Mouse (Mus musculus): ENCODE data around the gene Ints2.
A peak's percentile ranks its signal among the peaks of the same experiment; 100 is the strongest.
"Not testable (repeated sequence)": the region's sequence is repeated elsewhere in the genome, so short reads cannot be mapped to it uniquely, and the experiment has no call there.

The Ints2 gene

DNA sequence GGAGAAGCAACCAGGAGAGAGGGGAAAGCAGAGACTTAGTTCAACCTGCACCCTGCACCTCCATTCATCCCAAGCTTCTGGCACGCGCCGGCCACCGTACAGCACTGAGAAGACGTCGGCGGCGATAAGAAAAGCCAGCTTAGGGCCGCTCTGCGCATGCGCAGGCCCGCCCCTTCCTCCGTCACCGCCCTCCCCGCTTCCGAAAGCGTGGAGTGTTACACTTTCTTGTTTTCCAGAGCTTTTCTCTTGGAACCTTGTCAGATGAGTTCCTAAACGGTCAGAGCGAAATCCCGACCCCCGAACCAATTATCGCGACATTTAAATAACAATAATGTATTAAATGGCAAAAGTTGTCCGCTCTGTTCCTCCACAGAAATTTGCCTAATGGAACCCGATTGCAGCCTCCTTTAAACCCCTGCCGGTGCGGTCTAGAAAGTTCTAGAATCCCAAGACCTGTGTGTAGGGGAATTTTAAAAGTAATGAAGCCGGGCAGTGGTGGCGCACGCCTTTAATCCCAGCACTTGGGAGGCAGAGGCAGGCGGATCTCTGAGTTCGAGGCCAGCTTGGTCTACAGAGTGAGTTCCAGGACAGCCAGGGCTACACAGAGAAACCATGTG is at the start of gene Ints2:
TSS of gene Ints2 (minus strand) at position 116 of the 617 bp plus-strand sequence.
- DNase-seq = peak; percentile 97

DNA sequence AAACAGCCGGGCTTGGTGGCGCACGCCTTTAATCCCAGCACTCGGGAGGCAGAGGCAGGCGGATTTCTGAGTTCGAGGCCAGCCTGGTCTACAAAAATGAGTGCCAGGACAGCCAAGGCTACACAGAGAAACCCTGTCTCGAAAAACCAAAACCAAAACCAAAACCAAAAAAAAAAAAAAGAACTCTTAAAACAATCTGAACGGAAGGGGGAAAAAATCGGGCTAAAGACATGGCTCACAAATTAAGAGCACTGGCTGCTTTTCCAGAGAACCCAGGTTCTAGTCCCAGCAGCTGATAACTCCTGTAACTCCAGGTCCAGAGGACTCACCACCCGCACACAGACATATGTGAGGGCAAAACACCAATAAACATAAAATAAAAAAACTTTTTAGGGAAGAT is 34.8 kb upstream of the Ints2 start:
- DNase-seq = not testable (repeated sequence)

DNA sequence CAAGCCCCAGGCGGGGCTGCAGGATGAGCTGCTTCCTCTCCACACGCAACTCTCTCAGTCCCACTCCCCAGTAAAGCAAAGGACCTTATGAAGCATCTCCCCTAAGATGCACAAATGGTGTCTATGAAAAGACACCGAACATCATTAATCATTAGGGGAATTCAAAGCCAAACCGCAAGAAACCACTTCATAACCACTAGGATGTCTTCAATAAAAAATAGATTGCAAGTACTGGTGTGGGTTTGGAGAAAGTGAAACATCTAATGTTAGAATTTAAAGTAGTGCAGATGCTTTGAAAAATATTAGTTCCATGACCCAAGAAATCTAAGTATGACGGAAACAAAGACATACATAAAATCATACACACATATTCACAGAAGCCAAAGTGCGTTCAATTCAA is 34.3 kb upstream of the Ints2 start:
- no peak for DNase-seq

DNA sequence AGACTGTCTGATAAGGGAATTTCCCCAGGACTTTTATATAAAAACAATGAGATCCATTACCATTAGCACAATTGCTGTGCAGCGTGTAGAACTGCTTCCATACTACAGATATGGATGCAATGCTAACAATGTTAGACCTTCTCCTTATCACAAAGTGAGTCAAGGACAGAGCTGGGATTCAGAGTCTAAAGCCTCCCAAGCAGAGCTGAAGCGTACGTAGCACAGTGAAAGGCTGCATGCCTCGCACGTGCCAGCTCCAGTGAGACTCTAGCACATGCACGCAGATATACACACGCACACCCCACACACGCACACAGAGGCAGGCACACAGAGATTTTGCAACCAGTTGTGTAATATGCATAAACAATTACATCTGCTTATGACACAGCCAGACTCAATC is 28.4 kb upstream of the Ints2 start:
- DNase-seq = no peak

DNA sequence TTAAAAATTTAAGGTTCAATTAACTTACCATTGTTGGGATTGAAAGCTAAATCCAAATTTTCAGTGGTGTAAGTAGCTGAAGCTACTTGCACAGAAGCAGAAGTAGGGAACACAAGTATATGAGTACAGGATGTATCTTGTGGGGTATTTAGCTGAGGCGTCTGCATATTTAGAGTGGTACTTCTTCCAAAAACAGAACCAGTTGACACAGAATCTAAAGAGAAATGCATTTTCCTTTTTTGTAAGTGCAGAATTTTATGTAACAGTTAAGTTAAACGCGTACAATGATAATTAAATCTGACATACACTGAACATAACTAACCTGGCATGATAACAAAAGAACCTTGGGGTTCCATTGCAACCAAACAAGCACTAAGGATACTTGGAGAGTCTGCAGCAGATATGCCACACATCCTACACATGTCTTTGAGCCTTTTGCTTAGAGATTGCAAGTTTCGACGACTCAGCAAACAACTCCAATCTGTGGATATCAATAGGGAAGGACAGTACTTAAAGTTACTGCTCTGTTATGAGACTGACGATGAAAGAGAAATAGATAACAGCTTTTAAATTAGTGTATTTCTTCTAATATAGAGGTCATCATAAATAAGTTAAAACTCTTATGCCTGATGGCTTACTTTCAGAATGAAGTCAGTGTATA is 21.2 kb upstream of the Ints2 start:
- no peak for DNase-seq

DNA sequence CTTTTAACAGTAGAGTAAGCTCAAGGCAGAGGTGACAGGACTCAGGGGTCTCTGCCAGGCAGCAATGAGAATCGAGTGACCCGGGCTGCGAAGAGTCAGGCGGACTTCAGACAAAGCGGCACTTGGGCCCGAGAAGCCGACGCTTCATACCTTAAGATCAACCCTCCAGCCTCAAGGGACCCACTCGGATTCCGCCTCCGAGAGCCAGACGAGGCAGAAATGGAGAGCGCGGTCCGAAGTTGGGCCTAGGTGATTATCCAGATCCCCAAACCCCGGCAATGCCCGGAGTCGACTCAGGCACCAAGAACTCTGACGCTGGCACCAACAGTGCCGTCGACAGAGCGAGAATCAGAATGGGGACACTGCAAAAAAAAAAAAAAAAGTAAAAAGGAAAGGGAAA is 321 bp downstream of the Ints2 start:
- no peak for DNase-seq

DNA sequence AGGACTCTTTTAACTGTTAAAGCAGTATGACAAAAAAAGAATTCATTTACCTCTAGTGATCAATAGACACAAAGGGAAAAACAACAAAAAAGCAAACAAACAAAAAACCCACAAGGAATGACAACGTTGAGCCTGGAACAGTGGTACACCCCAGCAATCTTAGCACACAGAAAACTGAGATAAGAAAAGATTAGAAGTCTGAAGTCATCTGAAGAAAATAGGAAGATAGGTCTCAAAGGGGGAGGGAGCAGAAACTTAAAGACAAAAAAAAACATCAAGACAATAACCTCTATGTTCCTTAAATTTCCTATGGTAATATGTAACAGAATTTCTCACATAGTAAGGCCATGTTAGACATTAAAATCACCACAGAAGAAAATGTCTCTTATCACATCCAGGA is 4.0 kb downstream of the Ints2 start:
- no peak for DNase-seq

DNA sequence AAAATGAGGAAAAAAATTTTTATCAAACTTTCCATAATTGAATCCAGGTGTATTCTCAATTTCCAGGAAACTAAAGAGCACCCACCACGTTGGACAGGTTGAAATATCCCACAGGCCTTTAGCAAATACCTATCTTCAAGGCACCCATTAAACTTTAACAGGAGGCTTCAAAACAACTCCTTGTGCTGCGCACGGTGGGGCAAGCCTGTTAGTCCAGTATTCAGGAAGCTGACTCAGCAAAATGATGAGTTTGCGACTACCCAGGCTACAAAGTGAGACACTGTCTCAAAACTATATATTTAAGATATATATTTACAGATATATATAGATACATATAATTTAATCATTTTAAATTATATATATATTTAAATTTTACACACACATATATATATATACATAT is 24.9 kb downstream of the Ints2 start:
- no peak for DNase-seq

DNA sequence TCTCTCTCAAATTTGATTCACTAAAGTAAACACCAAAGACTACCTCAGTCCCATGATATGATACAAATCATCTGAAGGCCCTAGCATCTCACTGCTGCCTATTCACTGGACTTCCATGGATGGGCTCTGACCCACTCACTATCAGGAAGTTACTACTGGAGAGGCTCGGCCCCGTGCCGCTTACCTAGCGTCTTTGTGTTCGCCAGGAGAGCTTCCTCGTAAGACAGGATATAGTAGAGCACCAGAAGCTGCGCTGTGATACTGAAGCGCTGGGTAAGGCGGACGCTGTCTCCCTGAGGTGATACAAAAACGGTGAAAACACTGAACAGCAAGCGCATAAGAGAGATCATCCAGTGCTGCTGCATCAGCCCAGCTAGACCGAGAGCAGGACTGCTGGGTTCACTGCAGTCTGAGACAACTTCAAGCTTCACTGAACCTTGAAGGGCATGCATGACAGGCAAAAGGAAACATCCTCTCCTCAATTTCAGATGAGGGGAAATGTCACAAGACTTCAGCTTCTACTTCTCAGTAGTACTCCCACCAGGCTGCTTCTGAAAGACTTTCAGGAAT is 25.5 kb downstream of the Ints2 start:
- DNase-seq = no peak

DNA sequence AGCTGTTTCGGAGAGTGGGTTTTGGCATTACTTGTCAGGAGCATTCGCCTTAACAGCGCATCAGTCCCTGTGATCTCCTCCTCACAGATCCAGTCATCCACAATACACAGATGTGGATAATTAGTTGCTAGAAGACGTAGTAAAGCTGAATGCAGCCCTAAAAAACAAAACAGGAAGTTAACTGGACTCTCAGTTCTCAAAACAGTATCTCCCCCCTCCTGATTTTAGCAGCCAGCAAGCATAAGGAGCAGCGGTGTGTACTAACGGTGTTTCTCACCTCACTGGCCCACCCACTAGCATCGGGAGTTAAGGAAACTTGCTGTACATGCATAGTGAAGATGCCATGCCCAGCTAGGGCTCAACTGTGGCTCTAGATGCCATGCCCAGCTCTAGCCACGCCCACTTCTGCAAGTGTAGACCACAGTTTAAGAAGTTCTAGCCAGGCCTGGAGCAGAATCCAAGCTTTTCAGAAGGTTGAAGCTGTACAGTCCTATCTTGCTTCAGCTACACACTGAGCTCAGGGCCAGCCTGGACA is 30.7 kb downstream of the Ints2 start:
- DNase-seq = no peak

DNA sequence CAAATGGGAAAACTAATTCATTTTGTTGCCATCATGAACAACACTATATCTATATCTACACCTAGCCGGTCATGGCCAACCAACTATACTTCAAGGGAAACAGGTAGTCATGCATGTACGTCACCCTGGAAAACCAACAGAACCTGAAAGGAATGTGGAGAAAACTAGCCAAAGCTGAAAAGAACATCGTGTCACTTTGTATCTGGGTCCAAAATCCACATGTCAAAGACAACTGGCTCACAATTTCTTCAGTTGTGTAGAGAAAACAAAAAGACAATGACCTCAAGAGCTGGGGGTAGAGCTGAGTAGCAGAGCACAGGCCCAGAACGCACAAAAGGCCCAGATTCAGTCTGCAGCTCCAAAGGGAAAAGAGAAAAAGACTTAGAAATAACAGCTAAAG is 31.6 kb downstream of the Ints2 start:
- no peak for DNase-seq

DNA sequence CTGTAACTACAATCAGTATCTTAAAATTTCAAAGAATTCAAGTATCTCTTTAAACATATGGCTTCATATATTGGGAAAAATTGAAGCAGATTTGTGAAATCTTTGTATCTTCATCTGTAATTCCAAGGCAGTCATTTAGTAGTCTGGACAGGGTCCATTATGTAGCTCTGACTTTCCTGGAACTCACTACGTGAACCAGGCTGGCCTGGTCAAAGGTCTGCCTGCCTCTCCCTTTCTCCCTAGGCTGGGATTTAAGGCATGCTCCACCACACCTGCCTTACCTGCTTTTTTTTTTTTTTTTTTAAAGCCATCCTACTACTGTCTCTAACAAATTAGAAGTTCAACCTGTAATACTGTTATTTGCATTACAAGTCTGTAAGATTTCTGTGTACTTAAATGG is 45.6 kb downstream of the Ints2 start:
- DNase-seq = no peak

DNA sequence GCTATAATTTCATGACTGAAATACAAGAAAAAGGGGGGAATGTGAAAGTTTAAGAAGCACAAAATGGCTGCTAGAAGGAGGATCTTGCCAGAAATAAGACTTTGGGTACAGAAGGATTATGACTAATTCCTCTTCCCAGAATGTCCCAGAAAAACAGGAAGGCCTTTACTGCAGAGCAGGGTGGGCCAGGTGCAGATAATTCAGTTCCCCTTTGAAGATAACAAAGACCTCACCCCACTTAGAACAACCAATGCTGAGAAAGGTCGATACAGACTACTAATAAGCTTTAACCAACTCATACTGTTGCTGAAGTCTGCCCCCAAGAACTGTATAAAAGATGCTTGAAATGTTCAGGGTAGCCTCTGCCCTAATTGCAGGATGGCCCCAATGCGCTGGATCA is 48.3 kb downstream of the Ints2 start:
- no peak for DNase-seq

DNA sequence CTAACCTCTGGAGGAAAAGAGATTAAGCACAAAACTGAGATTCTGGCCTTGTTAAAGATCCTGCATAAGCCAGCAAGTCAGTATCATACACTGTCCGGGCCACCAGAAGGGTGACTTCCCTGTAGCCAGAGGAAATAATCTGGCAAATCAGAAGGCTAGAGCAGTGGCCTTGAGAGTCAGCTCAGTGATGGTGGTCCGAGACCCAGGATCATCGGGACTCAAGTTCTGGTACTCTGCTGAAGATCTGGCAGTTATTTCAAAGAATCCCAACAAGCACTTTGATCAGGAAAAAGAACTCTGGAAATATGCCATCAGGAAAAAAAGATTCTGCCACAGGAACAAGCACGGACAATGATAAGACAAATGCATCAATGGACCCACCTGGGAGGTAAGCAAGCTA is 51.5 kb downstream of the Ints2 start:
- no peak for DNase-seq

DNA sequence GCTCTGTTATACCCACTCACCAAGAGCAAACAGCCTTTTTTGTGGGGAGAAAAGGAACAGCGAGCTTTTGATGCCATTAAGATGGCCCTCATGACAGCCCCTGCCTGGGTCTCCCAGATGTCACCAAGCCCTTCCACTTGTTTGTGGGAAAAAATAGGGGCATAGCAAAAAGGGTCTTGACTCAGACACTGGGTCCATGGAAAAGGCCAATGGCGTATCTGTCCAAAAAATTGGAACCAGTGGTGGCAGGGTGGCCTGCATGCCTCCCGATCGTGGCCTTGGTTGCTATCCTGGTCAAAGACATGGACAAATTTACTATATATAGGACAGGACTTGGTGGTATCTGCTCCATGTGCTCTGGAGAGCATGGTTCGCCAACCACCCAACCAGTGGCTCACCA is 52.3 kb downstream of the Ints2 start:
- DNase-seq = no peak

DNA sequence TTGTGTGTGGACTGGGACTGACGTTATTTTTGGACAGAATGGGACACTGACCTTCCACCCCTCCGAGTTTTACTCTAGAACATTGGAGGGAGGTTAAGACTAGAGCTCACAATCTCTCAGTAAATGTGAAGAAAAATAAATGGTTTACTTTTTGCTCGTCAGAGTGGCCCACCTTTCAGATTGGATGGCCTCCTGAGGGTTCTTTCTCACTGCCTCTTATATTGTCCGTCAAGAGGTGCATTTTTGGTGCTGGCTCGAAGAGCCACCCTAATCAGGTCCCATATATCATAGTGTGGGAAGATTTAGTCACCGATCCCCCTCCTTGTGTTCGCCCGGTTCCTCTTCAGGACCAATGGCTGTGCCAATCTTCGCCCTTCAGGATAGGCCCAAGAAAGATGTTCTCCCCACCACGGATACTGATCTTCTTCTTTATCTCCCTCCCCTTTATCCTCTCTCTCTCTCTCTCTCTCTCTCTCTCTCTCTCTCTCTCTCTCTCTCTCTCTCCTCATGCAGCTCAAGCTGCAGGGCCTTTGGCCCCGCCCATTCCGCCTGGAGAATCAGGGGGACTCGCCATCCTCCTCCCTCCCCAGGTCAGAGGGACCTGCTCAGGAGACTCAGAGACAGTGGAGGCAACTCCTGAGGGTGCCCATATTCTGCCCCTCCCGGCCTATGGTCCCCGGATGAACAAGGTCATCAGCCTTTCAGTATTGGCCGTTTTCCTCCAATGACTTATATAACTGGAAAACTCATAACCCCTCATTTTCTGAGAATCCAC is 55.3 kb downstream of the Ints2 start:
- DNase-seq = peak; percentile 36

DNA sequence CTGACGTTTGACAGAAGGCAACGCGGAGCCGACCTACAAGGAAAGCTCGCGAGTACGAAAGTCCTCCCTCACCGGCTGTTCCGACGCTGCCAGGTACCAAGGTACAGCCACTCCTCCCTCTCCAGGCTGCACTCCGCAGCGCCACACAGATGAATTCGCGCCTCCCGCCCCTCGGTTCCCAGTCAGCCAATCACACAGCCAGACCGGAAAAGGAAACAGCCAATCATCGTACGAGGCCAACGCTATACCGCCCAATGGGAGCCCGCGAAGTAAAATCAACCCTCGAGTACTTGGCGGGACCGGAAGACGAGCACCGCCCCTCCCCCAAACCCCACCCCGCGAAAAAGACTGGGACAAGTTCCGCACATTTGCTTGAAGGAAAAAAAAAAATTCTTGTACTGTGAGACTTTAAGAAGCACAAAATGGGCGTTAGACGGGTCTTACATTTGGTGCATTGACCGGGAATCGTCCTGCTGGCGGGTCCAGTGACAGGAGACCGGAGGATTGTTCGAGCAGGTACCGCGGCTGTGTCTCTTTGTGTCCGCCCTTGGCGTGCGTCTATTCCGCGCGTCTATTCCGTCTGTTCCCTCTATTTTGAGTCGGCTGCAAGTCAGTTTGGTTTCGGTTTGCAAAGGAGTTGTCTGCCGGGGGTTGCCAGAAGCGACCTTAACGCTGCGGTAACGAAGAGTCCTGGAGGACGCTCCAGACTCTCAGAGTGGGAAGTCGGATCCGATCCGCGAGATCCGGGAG is 56.2 kb downstream of the Ints2 start, which contains the start of gene Brip1:
TSS of gene Brip1 (minus strand) at position 157 of the 750 bp plus-strand sequence.
- DNase-seq = peak; percentile 95

DNA sequence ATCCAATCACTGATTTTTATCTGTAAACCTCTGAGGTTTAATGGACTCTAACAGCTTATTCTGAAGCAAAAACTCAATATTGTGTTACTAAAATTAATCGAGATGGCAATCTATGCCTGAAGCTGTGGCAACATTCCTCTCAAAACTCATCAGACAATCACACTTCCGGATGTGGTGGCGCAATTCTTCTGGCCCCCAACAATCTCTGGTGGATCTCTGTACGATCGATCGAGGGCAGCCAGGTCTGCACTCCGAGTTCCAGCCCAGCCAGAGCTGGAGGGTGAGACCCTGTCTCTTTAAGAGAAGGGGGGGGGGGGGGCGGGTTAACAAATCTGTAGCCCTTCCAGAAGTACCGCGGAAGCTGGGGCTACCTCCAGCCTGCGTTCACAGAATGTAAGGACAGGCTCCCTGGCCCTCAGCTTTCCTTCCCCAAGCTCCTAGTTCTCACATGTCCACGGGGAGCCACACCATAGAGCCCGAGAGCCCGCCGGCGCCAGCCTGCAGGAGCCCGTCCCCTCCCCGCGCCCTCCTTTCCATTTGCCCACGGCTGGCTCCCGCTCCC is 56.8 kb downstream of the Ints2 start:
- DNase-seq = no peak

DNA sequence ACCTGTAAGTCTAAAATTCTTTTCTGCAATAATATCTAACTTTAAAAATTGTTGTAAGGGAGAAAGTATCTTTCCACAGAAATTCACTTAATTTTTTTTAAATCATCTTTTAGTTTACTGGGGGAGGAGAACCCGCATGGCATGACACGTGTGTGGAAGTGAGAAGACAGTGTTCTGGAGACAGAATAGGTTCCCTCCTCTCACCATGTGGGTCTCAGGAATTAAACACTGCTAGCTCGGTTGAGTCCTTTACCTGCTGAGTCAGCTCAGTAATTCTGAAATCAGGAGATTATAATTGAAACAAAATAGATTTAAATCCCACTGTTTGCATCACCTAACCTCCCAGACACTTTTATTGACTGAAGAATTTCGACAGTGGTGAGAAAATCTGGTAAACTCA is 57.6 kb downstream of the Ints2 start:
- no peak for DNase-seq

DNA sequence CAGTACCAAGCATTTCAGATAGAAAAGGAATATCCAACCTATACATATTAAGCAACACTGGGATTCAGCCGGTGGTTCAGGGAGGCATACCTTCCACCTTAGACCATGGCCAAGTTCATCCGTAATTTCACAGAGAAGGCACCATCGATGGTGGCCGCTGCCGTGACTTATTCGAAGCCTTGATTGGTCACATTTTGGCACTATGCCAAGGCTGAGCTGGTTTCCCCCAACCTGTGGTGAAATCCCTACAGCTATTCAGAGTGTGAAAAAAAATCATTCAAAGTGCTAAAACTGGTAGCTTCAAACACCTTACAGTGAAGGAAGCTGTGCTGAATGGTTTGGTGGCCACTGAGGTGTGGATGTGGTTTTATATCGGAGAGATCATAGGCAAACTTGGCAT is 72.2 kb downstream of the Ints2 start:
- not testable (repeated sequence) for DNase-seq

DNA sequence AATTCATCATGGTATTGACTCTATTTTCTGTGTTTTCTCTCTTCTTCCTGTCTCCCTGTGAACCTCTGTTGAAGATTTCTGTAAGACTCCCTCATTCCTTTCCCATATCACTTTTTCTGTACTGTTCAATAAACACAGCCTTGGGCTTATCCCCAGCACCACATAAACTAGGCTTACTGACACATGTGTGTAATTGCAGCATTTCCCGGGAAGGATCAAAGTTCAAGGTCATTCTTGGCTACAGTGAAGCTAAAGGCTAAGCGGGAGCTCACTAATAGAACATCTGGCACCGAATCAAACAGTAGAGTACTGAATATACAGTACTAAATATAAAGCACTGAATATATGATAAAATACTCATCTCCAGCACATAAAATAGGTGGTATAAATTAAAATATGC is 81.5 kb downstream of the Ints2 start:
- peak; percentile 39 for DNase-seq

DNA sequence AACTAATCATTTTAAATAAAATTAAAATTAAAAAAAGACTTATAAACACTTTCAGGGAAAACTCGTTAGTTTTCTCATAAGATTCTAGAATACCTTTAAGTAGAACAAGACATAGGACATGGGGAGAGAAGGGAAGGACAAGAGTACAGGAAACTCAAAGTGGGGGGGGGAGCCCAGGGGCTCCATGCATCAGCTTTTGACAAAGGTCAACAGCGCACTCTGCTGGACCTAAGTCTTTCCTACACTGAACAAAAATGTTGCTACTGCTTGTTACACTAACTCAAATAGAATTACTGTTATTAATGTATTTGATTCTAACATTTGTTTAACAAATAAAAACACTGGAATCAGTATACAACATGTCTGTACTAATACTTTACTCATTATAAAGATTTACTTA is 83.2 kb downstream of the Ints2 start:
- DNase-seq = peak; percentile 82

Data from lung, postnatal 10 days (tissue).